ENCODE assay signal across 15 mouse cellular contexts in the genomic region with DNA sequence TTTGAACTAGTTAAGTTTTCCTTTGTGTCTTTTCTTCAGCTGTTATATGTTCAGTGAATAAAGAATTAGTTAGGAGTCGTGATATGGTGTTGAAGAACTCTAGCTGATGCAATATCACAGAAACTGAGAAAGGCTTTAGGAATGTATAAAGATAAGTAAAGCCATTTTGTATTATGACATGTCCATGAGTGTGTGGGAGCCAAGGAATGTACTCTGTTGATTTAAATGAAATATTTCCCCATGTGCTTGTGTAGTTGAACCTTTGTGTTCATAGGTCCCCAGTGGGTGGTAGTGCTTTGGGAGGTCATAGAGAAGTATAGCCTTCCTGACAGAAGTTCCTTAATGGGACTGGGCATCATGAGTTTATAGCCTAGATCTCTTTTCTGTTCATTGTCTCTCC.
"Had no signal": no experiment of that assay in that cellular context is flagged by ENCODE, and none has a peak within 500 bp of the region (broad histone marks: within the 10 kb centered on the region; RNA-seq: fewer than 3 reads in every experiment).

No protein-coding gene starts in this region.

- H3K27ac ChIP-seq: liver, embryonic 12.5 days; liver, embryonic 14.5 days; midbrain, embryonic 13.5 days; midbrain, embryonic 15.5 days; neural tube, embryonic 12.5 days; stomach, embryonic 15.5 days; stomach, postnatal 0 days had no signal

- H3K27me3 ChIP-seq: liver, embryonic 12.5 days; midbrain, embryonic 13.5 days; midbrain, embryonic 15.5 days; neural tube, embryonic 12.5 days; stomach, embryonic 15.5 days had no signal

- H3K4me1 ChIP-seq: liver, embryonic 12.5 days; midbrain, embryonic 13.5 days; midbrain, embryonic 15.5 days; neural tube, embryonic 12.5 days; stomach, embryonic 15.5 days had no signal

- H3K9me3 ChIP-seq: midbrain, embryonic 13.5 days; midbrain, embryonic 15.5 days; neural tube, embryonic 12.5 days; stomach, embryonic 15.5 days had no signal

- H3K9ac ChIP-seq: liver, embryonic 12.5 days; liver, embryonic 14.5 days; midbrain, embryonic 13.5 days; midbrain, embryonic 15.5 days; neural tube, embryonic 12.5 days; stomach, embryonic 15.5 days had no signal

- DNase-seq: lung, adult 2 months; lung, postnatal 4 days; right cerebral cortex, postnatal 14 days; spleen, adult 18-20 months; thymus, adult 2 months; thymus, postnatal 25 days; thymus, postnatal 4 days had no signal

- H3K36me3 ChIP-seq: liver, embryonic 12.5 days; midbrain, embryonic 13.5 days; midbrain, embryonic 15.5 days; neural tube, embryonic 12.5 days; stomach, embryonic 15.5 days had no signal

- ATAC-seq: liver, embryonic 12.5 days; midbrain, embryonic 13.5 days; midbrain, embryonic 15.5 days had no signal

- H3K4me3 ChIP-seq: liver, embryonic 12.5 days; midbrain, embryonic 13.5 days; midbrain, embryonic 15.5 days; neural tube, embryonic 12.5 days; stomach, embryonic 15.5 days had no signal

- H3K4me2 ChIP-seq: liver, embryonic 12.5 days; midbrain, embryonic 11.5 days; midbrain, embryonic 13.5 days; midbrain, embryonic 15.5 days; neural tube, embryonic 12.5 days; stomach, embryonic 15.5 days had no signal
